ENCODE assay signal across 14 mouse cellular contexts in the genomic region with DNA sequence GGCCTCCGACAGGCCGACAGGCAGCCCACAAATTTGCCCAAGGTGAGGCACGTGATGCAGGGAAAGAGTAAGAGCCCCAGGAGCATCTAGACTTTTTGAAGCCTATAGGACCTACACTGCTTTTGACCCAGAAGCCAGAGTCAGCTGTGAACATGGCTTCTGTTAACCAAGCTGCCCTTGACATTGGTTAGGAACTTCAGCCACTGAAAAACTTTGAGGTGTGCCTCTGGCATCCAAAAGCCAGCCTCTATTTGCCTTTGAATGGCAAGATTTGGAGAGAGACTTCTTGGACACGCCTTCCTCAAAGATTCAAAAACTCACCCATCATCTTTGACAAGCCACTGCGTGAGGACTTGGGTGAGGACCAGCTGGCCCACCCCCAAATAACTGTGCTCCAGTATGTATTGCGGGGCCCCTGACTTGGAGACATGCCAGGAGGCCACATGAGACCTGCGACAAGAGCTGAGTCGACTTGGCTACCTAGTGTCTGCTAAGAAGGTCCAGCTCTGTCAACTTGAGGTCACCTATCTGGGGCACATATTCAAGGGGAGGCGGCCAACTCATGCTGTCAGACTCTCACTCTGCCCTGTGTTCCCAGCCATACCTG.
"Had no signal": no experiment of that assay in that cellular context is flagged by ENCODE, and none has a peak within 500 bp of the region (broad histone marks: within the 10 kb centered on the region; RNA-seq: fewer than 3 reads in every experiment).

No protein-coding gene starts in this region.

- ATAC-seq: liver, embryonic 12.5 days; lung, postnatal 0 days; midbrain, embryonic 13.5 days; midbrain, embryonic 16.5 days had no signal

- DNase-seq: kidney, postnatal 14 days; kidney, postnatal 4 days; liver; lung, adult 2 months; right cerebral cortex, adult 18-20 months; right cerebral cortex, postnatal 14 days; right cerebral cortex, postnatal 4 days; thymus, adult 2 months; thymus, postnatal 14 days; thymus, postnatal 4 days had no signal
